Mouse (Mus musculus): ENCODE measurements around the gene Acvrl1. TPM values are rescaled to one million over a fixed set of nuclear protein-coding genes. Genes with fewer than 3 reads are reported as not detected.

Gene Acvrl1
- polyA plus RNA-seq, 1 experiment from 2014 or later, result 5.5 TPM

DNA sequence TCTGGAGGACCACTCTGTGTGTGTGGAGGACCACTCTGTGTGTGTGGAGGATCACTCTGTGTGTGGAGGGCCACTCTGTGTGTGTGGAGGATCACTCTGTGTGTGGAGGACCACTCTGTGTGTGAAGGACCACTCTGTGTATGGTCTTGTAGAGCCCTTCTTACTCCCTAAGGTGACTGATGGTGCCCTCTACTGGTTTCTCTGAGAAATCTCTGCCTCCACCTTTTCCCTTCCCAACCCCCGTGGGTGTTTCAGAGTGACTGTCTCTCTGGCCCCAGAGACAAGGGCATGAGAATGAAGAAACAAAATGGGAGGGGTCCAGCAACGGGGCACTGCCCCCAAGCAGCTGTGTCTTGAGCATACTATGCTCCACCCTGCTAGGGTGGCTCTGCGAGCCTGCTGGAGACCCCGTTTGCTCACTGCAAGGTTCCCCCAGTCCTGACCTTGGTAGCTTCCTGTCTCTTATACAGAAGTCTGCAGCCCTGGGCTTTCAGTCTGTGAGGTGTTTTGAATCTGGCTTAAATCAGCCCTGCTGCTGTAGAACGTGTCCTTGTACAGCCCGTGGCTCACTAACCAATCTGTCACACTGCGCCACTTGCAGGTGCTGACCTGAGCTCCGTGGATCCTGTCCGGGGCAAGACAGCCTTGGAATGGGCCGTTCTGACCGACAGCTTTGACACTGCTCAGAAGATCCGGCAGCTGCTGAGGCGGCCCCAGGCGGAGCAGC is 9.8 kb upstream of the Acvrl1 start:
- no peaks in the 10 kb centered on the region for H3K9me3 ChIP-seq (ENCODE audit: control insufficient read depth, low read length)
- WGBS, result 67% methylated on average over 14 of the region's 14 CpGs
- ATAC-seq (ENCODE audit: low FRiP score), result no peak
- no peaks in the 10 kb centered on the region for H3K4me1 ChIP-seq (replicated peaks; ENCODE audit: control insufficient read depth, insufficient read depth, low read length)
- no peaks in the 10 kb centered on the region for H3K36me3 ChIP-seq (ENCODE audit: control insufficient read depth, insufficient read depth, low read length)
- peak; percentile 67 for DNase-seq (ENCODE audit: low spot score)
- H3K4me3 ChIP-seq (ENCODE audit: low read depth, low read length), result no peak overlapping the region
- H3K27me3 ChIP-seq (ENCODE audit: control insufficient read depth, insufficient read depth, low read length), result no peaks in the 10 kb centered on the region
- H3K4me2 ChIP-seq (replicated peaks; ENCODE audit: low read depth, low read length), result no peak overlapping the region
- H3K27ac ChIP-seq (ENCODE audit: low read depth, low read length), result no peak overlapping the region
- no peak overlapping the region for H3K9ac ChIP-seq (ENCODE audit: low read depth, low read length)

DNA sequence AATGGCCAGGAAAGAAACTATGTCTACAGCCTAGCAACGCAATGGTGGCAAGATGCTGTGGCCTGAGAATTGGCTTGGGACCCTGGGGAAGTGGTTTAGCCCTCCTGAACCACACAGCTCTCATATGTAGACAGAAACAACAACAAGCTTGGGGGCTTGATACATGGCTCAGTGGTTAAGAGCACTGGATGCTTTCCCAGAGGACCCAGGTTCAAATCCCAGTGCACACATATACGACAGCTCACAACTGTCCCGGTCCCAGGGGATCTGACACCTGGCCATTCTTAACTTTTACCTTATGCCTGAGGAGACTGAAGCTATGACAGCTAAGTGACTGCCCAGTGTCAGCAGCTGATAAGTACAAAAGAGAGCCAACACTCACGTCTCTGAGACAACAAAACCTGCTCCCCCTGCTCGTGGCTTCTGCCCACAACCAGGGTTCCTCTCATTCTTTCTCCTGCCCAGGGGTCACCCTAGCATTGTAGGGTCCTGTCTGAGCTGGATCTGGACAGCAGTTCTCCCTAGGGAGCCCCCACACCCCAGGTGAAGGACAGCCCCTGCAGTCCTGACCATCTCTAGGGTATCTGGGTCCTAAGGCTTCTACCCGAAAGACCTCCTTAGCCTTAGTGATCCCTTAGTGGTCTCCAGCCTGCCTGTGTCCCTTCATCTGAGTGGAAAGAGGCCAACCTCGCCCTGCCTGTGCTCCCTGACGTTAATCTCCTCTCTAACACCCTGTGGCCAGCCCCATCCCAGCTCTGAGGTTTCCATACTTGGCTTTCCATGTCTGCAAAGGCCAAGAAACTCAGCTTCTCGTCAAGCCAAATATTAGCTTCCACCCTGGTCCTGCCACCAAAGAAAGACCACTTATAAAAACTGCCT is 6.7 kb upstream of the Acvrl1 start:
- no peak overlapping the region for H3K4me3 ChIP-seq (ENCODE audit: low read depth, low read length)
- no peaks in the 10 kb centered on the region for H3K27me3 ChIP-seq (ENCODE audit: control insufficient read depth, insufficient read depth, low read length)
- DNase-seq (ENCODE audit: low spot score), result no peak
- H3K27ac ChIP-seq (ENCODE audit: low read depth, low read length), result no peak overlapping the region
- no peaks in the 10 kb centered on the region; the same call in 1 of the 2 replicates for H3K9me3 ChIP-seq (ENCODE audit: control insufficient read depth, low read length)
- H3K36me3 ChIP-seq (ENCODE audit: control insufficient read depth, insufficient read depth, low read length), result no peaks in the 10 kb centered on the region
- H3K4me1 ChIP-seq (replicated peaks; ENCODE audit: control insufficient read depth, insufficient read depth, low read length), result no peaks in the 10 kb centered on the region
- no peak overlapping the region for H3K4me2 ChIP-seq (replicated peaks; ENCODE audit: low read depth, low read length)
- no peak for ATAC-seq (ENCODE audit: low FRiP score)
- 78% methylated on average over 9 of the region's 9 CpGs for WGBS
- H3K9ac ChIP-seq (ENCODE audit: low read depth, low read length), result no peak overlapping the region

DNA sequence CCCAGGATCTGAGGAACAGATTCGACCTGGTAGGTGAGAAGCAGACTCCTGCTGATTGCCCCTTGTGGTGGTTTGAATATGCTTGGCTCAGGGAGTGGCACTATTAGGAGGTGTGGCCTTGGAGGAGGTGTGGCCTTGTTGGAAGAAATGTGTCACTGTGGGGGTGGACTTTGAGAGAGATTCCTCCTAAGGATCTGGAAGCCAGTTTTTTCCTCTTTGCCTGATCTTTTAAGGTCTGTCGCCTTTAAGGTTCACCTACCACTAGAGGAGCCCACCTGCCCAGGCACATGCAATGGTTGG is 6.1 kb upstream of the Acvrl1 start:
- H3K36me3 ChIP-seq (ENCODE audit: control insufficient read depth, insufficient read depth, low read length), result no peaks in the 10 kb centered on the region
- no peaks in the 10 kb centered on the region; the same call in 1 of the 2 replicates for H3K27me3 ChIP-seq (ENCODE audit: control insufficient read depth, insufficient read depth, low read length)
- H3K4me3 ChIP-seq (ENCODE audit: low read depth, low read length), result no peak overlapping the region
- no peak overlapping the region for H3K9ac ChIP-seq (ENCODE audit: low read depth, low read length)
- H3K27ac ChIP-seq (ENCODE audit: low read depth, low read length), result no peak overlapping the region
- no peaks in the 10 kb centered on the region for H3K4me1 ChIP-seq (replicated peaks; ENCODE audit: control insufficient read depth, insufficient read depth, low read length)
- 27% methylated on average over 2 of the region's 2 CpGs for WGBS
- no peak for DNase-seq (ENCODE audit: low spot score)
- ATAC-seq (ENCODE audit: low FRiP score), result no peak
- no peaks in the 10 kb centered on the region; the same call in 1 of the 2 replicates for H3K9me3 ChIP-seq (ENCODE audit: control insufficient read depth, low read length)
- H3K4me2 ChIP-seq (replicated peaks; ENCODE audit: low read depth, low read length), result no peak overlapping the region

DNA sequence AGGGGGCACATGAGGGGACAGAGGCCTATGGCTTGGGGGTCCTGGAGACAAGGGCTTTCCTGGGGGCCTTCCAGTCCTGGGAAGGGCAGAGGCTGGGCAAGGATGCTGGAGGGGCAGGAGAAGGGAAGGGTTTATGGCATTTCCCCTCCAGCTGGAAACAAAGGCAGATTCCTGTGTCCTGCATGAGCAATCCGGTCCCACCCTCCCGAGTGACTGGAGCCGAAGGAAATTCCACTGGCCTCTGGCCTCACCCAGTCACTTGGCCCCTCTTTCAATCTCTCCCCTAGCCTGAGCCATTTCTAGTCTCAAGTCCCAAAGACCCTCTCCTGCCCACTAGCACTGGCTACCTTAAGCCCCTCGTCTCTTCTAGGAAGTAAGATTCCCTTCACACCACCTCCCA is 5.1 kb upstream of the Acvrl1 start:
- peaks cover 6% of the 10 kb centered on the region; the same call in 1 of the 2 replicates for H3K27me3 ChIP-seq (ENCODE audit: control insufficient read depth, insufficient read depth, low read length)
- H3K4me3 ChIP-seq (ENCODE audit: low read depth, low read length), result no peak overlapping the region
- H3K9me3 ChIP-seq (ENCODE audit: control insufficient read depth, low read length), result no peaks in the 10 kb centered on the region; the same call in 1 of the 2 replicates
- H3K27ac ChIP-seq (ENCODE audit: low read depth, low read length), result no peak overlapping the region
- H3K36me3 ChIP-seq (ENCODE audit: control insufficient read depth, insufficient read depth, low read length), result no peaks in the 10 kb centered on the region
- H3K4me1 ChIP-seq (replicated peaks; ENCODE audit: control insufficient read depth, insufficient read depth, low read length), result no peaks in the 10 kb centered on the region
- ATAC-seq (ENCODE audit: low FRiP score) (no peak), DNase-seq (ENCODE audit: low spot score) (no peak)
- no peak overlapping the region for H3K4me2 ChIP-seq (replicated peaks; ENCODE audit: low read depth, low read length)
- H3K9ac ChIP-seq (ENCODE audit: low read depth, low read length), result no peak overlapping the region
- 62% methylated on average over 4 of the region's 4 CpGs for WGBS

DNA sequence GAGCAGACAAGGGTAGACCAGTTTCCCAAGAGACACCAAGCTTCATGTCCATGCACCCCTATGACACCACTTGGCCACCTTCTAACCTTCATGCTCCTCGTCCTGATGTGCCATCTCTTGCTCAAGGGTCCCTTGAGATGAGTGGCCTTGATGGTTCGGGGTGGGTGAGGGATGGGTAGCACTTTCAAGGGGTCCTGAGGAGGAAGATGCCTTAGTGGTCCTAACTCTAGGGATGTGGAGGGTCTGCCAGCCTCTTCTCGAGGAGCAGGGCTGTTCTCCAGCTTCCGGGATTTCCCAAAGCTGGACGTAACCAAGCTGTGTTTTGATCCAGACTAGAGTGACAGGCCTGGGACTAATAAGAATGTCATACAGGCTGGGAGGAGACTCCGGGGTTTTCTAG is 2.8 kb upstream of the Acvrl1 start:
- H3K27me3 ChIP-seq (ENCODE audit: control insufficient read depth, insufficient read depth, low read length), result peaks cover 28% of the 10 kb centered on the region

DNA sequence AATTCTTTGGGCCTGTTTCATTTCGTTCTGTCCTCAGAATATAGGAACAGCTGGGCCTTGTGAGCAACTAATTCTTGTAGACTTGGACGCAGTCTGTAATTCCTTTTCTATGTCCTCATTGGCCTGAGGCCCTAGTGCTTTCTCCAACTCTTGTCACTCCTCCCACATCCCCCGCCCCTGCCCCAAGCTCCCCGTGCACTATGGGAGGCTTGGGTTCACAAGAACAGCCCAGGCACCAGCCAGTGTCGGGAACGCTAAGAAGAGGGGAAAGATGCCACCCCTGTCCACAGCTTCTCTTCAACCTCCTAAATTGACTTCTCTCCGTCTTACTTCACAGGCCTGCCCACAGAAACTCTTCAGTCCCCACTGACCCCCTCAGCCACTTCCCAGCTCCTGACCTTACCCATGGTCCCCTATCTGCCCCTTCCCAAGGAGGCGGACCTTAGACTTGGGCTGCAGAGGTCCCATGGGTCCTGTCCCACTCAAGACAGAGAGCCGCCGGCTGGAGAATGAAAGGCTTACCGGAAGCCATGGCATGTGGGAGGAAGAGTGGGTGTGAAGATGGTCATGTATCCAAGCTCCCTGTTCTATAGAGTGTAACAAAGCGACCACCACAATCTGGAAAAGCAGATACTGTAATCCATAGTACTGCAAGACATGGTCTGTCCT is 1.3 kb upstream of the Acvrl1 start:
- ATAC-seq (ENCODE audit: low FRiP score) (no peak), DNase-seq (ENCODE audit: low spot score) (no peak)
- 79% methylated on average over 12 of the region's 12 CpGs for WGBS
- Histone ChIP-seq H3K27me3 (ENCODE audit: control insufficient read depth, insufficient read depth, low read length) (peaks cover 28% of the 10 kb centered on the region), H3K9me3 (ENCODE audit: control insufficient read depth, low read length) (no peaks in the 10 kb centered on the region; the same call in 1 of the 2 replicates), H3K36me3 (ENCODE audit: control insufficient read depth, insufficient read depth, low read length) (no peaks in the 10 kb centered on the region), H3K4me2 (replicated peaks; ENCODE audit: low read depth, low read length) (no peak overlapping the region), H3K4me1 (replicated peaks; ENCODE audit: control insufficient read depth, insufficient read depth, low read length) (no peaks in the 10 kb centered on the region; the same call in none of the 2 replicates), H3K27ac (ENCODE audit: low read depth, low read length) (no peak overlapping the region), H3K4me3 (ENCODE audit: low read depth, low read length) (no peak overlapping the region), H3K9ac (ENCODE audit: low read depth, low read length) (no peak overlapping the region)

More for the DNA sequence above, 2.8 kb upstream of the Acvrl1 start:
- DNase-seq (ENCODE audit: low spot score), result no peak
- H3K9ac ChIP-seq (ENCODE audit: low read depth, low read length), result no peak overlapping the region
- H3K27ac ChIP-seq (ENCODE audit: low read depth, low read length), result no peak overlapping the region
- 87% methylated on average over 6 of the region's 6 CpGs for WGBS
- no peak overlapping the region for H3K4me2 ChIP-seq (replicated peaks; ENCODE audit: low read depth, low read length)
- ATAC-seq (ENCODE audit: low FRiP score), result no peak
- no peaks in the 10 kb centered on the region; the same call in 1 of the 2 replicates for H3K9me3 ChIP-seq (ENCODE audit: control insufficient read depth, low read length)
- H3K36me3 ChIP-seq (ENCODE audit: control insufficient read depth, insufficient read depth, low read length), result no peaks in the 10 kb centered on the region
- no peaks in the 10 kb centered on the region; the same call in none of the 2 replicates for H3K4me1 ChIP-seq (replicated peaks; ENCODE audit: control insufficient read depth, insufficient read depth, low read length)
- H3K4me3 ChIP-seq (ENCODE audit: low read depth, low read length), result no peak overlapping the region

DNA sequence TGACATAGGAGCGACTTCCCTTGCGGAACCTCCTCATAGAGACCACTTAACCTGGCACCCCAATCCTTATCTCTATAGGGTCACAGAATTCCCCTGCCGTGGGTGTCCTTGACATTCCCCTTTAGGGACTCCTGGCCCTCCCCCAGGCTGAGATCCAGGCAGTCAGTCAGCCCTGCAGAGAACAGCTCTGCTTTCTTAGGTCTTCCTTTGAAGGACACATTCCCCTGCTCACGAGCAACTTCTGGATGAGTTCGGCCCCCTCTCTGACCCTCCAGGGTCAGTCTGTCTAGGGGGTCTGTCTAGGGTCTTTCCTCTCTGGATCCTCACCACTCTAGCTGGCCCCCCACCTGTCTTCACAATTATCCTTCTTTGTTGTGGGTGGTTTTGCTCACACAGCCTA is 1.1 kb downstream of the Acvrl1 start:
- Histone ChIP-seq H3K27ac (ENCODE audit: low read depth, low read length) (no peak overlapping the region), H3K36me3 (ENCODE audit: control insufficient read depth, insufficient read depth, low read length) (no peaks in the 10 kb centered on the region), H3K4me2 (replicated peaks; ENCODE audit: low read depth, low read length) (no peak overlapping the region), H3K9ac (ENCODE audit: low read depth, low read length) (no peak overlapping the region), H3K27me3 (ENCODE audit: control insufficient read depth, insufficient read depth, low read length) (peaks cover 28% of the 10 kb centered on the region), H3K9me3 (ENCODE audit: control insufficient read depth, low read length) (no peaks in the 10 kb centered on the region; the same call in 1 of the 2 replicates), H3K4me3 (ENCODE audit: low read depth, low read length) (0 out of 2 replicates have a peak overlapping the region, but pooled peaks have one; percentile 0), H3K4me1 (replicated peaks; ENCODE audit: control insufficient read depth, insufficient read depth, low read length) (peaks cover 4% of the 10 kb centered on the region)
- DNase-seq (ENCODE audit: low spot score) (peak; percentile 19), ATAC-seq (ENCODE audit: low FRiP score) (no peak)
- WGBS, result 30% methylated on average over 5 of the region's 5 CpGs

DNA sequence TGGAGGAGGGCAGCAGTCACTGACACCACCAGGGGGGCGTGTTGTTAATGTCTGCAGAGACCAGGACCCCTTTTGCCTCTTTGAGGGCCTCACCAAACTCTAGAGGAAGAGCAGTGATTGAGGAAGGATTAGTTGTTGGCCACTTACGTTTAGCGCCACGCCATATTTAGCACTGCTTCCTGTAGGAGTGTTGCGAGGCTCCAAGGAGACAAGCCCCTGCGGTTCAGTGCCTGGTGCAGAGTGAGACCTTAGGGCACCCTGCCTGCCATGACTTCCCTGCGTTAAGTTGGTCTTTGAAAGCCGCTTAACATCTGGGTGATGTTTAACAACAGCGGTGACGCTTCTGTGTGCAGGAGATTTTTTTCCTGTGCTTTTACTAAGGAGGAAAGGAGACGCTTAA is 3.2 kb downstream of the Acvrl1 start:
- WGBS, result 45% methylated on average over 11 of the region's 11 CpGs
- H3K9ac ChIP-seq (ENCODE audit: low read depth, low read length), result no peak overlapping the region
- H3K4me3 ChIP-seq (ENCODE audit: low read depth, low read length), result no peak overlapping the region
- no peak overlapping the region for H3K27ac ChIP-seq (ENCODE audit: low read depth, low read length)
- H3K4me1 ChIP-seq (replicated peaks; ENCODE audit: control insufficient read depth, insufficient read depth, low read length), result peaks cover 4% of the 10 kb centered on the region
- ATAC-seq (ENCODE audit: low FRiP score) (no peak), DNase-seq (ENCODE audit: low spot score) (no peak)
- H3K4me2 ChIP-seq (replicated peaks; ENCODE audit: low read depth, low read length), result no peak overlapping the region
- peaks cover 28% of the 10 kb centered on the region for H3K27me3 ChIP-seq (ENCODE audit: control insufficient read depth, insufficient read depth, low read length)
- no peaks in the 10 kb centered on the region for H3K9me3 ChIP-seq (ENCODE audit: control insufficient read depth, low read length)
- no peaks in the 10 kb centered on the region for H3K36me3 ChIP-seq (ENCODE audit: control insufficient read depth, insufficient read depth, low read length)
